Mouse (Mus musculus) frontal cortex, postnatal 10 days (tissue): ENCODE results near the gene Fbl.
"Not testable (repeated sequence)": the region's sequence is repeated elsewhere in the genome, so short reads cannot be mapped to it uniquely, and the experiment has no call there.

Experiments used
- DNase-seq, 2 experiments: peaks; one replicate each; pipeline ENCODE4 v3.0.0; 2022; ENCODE audit warnings: low spot score in 2 of 2, mixed read lengths in 1 of 2

Fbl gene

GRCm38 (mm10) chr7:28191903-28192302, 22.4 kb downstream of the Fbl start:
- DNase-seq, result no peak

DNA sequence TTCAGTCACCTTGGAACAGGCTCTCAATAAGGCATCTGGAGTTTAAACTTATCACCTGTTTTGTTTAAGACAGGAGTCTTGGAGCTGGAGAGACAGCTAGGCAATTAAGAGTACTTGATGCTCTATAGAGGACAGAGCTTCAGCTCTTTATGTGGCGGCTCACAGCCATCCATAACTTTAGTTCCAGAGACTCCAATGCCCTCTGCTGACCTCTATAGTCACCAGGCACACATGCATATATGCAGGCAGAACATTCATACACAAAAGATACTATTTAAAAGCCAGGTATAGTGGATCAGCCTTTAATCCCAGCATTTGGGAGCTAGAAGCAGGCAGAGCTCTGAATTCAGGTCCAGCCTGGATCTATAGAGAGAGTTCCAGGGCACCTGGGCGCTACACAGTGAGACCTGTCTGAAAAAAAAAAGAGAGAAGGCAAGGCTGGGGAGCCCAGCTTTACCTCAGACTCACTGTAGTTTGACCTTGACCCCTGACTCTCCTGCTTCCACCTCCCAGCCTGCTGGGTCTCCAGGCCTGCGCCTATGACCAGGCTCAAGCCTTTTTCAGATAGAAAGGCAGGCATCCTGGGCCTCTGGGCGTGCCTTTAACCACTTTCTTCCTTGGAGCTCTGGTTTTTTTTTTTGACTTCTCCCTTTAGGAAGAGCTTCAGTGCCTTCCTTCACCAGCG, 26.0 kb downstream of the Fbl start:
- no peak for DNase-seq

- no peak for DNase-seq
Observed at GRCm38 (mm10) chr7:28196528-28196927, 27.0 kb downstream of the Fbl start.

GRCm38 (mm10) chr7:28199054-28199453, 29.5 kb downstream of the Fbl start:
- no peak for DNase-seq

- DNase-seq, result no peak
Observed at GRCm38 (mm10) chr7:28203207-28204108, 33.9 kb downstream of the Fbl start.

- DNase-seq, result no peak
Observed at GRCm38 (mm10) chr7:28206044-28206600, 36.6 kb downstream of the Fbl start.

DNA sequence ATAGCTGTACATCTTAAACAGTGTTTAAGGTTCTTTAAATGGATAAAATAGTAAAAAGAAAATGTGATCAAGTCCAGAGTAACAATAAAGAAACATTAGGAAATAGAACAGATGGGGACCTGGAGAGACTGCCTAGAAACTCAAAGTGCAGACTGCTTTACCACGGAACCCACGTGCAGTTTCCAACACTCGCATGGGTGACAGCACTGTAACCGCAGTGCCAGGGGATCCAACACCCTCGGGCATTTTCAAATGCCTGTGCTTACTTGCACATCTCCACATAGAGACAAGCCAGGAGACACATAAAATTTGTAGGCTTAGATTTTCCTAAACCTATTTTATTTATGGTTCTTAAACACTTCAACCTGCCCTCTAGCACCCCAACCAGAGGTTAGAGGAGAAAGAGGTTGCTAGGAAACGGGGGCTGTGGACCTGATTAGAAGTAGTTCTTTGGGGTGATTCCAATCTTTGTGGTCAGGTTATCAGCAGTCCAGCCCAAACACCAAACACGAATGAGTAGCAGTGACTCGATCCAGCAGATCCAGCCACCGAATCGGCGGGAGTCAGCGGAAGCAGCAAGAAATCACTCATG, 39.0 kb downstream of the Fbl start:
- no peak for DNase-seq

GRCm38 (mm10) chr7:28208988-28209508, 39.5 kb downstream of the Fbl start:
- peak in 1 of 2 experiments; percentile 53 for DNase-seq

DNA sequence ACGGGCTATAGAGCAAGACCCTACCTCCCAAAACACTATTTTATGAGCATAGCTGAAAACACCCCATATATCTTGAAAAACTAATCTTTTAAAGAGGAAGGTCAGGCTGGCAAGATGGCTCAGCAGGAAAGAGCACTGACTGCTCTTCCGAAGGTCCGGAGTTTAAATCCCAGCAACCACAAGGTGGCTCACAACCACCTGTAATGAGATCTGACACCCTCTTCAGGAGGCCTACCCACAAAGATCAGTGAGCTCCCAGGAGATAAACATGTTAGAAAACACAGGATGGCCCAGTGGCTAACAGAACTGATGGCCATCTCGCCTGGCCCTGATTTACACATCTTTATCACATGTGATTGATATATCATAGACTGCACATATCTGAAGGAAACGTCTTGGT, 41.2 kb downstream of the Fbl start:
- DNase-seq, result no peak

GRCm38 (mm10) chr7:28214142-28214541, 44.6 kb downstream of the Fbl start:
- DNase-seq, result no peak

DNA sequence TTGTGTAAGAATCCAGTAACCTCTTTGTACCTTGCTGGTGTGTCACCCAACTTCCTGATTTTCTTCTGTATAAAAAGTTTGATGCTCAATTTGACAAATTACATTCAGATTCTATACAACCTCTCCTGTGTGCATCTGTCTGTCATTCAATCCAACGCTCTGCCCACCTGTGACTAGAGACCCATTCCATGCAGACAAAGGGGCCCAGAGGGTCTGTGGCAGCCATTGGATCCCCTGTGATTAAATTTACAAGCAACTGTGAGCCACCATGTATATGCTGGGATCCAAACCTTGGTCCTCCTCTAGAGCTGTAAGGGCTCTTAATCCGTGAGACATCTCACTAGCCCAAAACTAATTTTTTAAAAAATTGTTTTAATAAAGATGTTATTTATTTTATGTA, 46.4 kb downstream of the Fbl start:
- not testable (repeated sequence) for DNase-seq

- DNase-seq, result not testable (repeated sequence)
Observed at GRCm38 (mm10) chr7:28217811-28218210, 48.3 kb downstream of the Fbl start.

DNA sequence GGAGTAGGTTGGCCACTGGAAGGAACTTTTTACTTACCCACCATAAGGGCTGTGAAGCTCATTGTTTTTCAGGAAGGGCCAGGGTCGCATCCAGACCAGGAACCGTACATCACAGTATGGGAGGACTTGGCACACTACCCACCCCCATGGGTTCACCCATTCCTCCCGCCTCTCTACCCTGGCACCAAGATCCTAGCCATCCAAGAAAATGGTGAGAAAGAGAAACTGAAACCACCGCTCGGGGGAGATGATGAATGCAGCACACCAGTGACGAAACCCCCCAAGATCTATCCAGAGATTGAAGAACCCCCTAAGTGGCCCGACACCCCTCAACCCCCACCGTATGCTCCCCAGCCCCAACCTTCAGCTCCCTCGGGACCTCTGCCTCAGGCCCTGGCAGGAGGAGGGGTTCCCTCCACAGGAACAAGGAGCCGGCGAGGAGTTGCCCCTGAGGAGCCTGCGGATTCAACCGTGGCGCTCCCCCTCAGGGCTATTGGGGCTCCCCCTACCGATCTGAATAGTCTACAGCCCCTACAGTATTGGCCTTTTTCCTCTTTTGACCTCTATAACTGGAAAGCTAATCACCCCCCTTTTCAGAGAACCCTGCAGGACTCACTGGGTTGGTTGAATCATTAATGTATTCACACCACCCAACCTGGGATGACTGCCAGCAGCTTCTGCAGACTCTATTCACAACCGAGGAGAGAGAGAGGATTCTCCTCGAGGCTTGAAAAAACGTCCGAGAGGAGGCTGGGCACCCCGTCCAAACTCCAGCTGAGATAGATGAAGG, 49.6 kb downstream of the Fbl start:
- peak; percentile 59 to 64 for DNase-seq

DNA sequence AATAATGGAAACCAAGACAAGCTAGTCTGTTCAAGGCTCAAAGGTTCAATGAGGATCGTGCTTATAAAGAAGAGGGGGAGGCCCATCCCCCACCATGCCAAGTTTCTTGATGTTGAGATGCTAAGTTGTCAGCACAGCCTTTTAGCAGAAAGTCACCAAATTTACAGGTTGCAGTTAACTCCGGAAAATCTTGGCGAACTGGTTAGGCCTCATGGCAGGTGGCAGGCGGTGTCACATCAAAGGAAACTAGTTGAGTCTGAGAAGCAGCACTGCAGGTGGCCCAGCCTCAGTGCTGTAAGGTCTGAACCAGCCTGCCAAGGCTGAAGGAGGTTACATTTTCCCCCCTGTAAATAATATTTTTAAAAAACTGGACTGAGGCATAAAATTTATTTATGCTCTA, 57.3 kb downstream of the Fbl start:
- not testable (repeated sequence) for DNase-seq

DNA sequence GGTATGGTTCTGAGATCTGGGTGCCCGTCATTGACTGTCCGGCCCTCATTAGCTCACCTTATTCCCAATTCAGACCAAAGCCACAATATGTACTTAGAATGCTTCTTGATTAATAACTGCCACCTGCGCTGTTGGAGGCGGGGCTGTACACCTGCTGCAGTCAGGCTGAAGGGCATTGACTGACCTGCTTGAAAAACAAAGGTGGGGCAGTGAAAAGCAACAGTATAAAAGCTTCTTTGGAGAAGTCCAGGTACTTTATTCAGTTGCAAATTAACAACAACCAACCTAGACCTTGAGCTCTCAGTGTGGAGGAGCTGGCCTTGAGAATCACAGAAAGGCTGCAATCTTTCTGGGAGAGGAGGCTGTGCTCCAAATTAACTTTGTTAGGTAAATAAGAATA, 57.9 kb downstream of the Fbl start:
- not testable (repeated sequence) for DNase-seq
